Mouse (Mus musculus): Measurements from ENCODE around the gene Mast1. TPM values are rescaled to one million over a fixed set of nuclear protein-coding genes. Genes with fewer than 3 reads are reported as not detected.
A peak's percentile ranks its signal among the peaks of the same experiment; 100 is the strongest.

Gene Mast1
- total and polyA plus RNA-seq, 3 experiments, result 0.16 to 0.27 TPM; not detected in 1

- Histone ChIP-seq H3K4me1 (ENCODE audit: insufficient read depth, low read depth, low read length) (peaks cover 20% of the 10 kb centered on the region), H3K27me3 (ENCODE audit: insufficient read depth, low read length) (peaks cover 46% of the 10 kb centered on the region), H3K4me3 (ENCODE audit: low read depth, low read length) (no peak overlapping the region), H3K9me3 (replicated peaks) (0 out of 2 replicates have a peak, but pooled peaks cover 5% of the 10 kb centered on the region), H3K36me3 (replicated peaks) (no peaks in the 10 kb centered on the region)
- TF ChIP-seq TAL1 (conservative IDR thresholded peaks at IDR 0.05; ENCODE audit: low read depth, low read length) (no peak), GATA1 (IDR thresholded peaks at IDR 0.05; ENCODE audit: borderline replicate concordance, low read length) (no peak), POLR2AphosphoS5 (IDR thresholded peaks at IDR 0.05; ENCODE audit: insufficient replicate concordance, low read depth, low read length) (no peak), GATA2 (IDR thresholded peaks at IDR 0.05; ENCODE audit: borderline replicate concordance, low read depth, low read length) (no peak), CTCF (IDR thresholded peaks at IDR 0.05; ENCODE audit: low read depth, low read length) (no peak)
- DNase-seq (ENCODE audit: low spot score) (no peak), ATAC-seq (ENCODE audit: extremely low read depth, insufficient number of reproducible peaks, low FRiP score, poor library complexity, severe bottlenecking) (no peak)
Measured at GRCm38 (mm10) chr8:84944478-84945160, 7.5 kb upstream of the Mast1 start.

DNA sequence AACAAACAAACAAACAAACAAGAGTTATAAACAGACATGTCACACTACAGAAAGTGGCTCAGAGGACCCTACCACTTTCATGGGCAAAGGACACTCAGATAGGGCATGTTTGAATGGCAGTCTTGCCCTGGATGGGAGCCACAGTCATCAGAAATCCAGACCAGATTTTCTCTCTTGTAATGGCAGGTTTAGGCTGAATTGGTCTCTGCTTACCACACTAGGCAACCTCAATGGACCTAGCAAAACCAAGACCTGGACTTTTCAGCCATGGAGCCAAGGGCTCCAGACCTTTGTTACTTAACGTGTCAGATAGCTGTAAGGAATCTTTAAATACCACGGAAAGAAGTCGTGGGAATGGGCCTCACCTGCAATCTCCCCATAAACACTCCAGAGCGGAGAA is 6.5 kb upstream of the Mast1 start:
- Histone ChIP-seq H3K4me3 (ENCODE audit: low read depth, low read length) (no peak overlapping the region), H3K36me3 (replicated peaks) (no peaks in the 10 kb centered on the region), H3K27me3 (ENCODE audit: insufficient read depth, low read length) (peaks cover 46% of the 10 kb centered on the region), H3K4me1 (ENCODE audit: insufficient read depth, low read depth, low read length) (peaks cover 20% of the 10 kb centered on the region), H3K9me3 (replicated peaks) (0 out of 2 replicates have a peak, but pooled peaks cover 5% of the 10 kb centered on the region)
- no peak for DNase-seq (ENCODE audit: low spot score)
- TF ChIP-seq CTCF (IDR thresholded peaks at IDR 0.05; ENCODE audit: low read depth, low read length) (no peak), POLR2AphosphoS5 (IDR thresholded peaks at IDR 0.05; ENCODE audit: insufficient replicate concordance, low read depth, low read length) (no peak), GATA1 (IDR thresholded peaks at IDR 0.05; ENCODE audit: borderline replicate concordance, low read length) (no peak), GATA2 (IDR thresholded peaks at IDR 0.05; ENCODE audit: borderline replicate concordance, low read depth, low read length) (no peak), TAL1 (conservative IDR thresholded peaks at IDR 0.05; ENCODE audit: low read depth, low read length) (no peak)
- ATAC-seq (ENCODE audit: extremely low read depth, insufficient number of reproducible peaks, low FRiP score, poor library complexity, severe bottlenecking), result no peak

DNA sequence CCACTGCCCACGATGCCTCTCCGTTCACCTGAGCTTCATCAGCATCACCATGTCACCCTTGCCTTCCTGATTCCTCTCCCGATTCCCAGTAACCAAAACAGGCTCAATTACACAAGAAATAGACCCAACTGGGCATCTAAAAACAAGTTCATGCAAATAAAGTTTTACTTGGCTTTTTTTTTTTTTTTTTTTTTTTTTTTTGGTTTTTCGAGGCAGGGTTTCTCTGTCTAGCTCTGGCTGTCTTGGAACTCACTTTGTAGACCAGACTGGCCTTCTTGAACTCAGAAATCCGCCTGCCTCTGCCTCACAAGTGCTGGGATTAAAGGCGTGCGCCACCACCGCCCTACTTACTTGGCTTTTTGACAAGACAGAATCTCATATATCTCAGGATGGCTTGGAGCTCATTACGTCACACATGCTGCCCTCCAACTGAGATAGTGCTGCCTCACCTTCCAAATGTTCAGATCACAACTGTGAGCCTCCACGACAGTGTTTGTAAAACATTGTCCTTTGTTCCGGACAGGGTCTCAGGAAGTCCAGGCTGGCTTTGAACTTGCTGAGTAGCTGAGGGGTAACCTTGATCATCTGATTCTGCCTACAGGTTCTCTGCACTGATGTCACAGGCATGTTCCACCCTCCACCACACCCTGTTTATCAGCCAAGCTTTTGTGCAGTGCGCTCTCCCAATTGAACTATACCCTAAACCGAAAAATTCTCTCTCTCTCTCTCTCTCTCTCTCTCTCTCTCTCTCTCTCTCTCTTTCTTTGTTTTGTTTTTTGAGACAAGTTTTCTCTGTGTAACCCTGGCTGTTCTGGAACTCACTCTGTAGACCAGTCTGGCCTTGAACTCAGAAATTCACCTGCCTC is 694 bp upstream of the Mast1 start:
- TF ChIP-seq GATA1 (IDR thresholded peaks at IDR 0.05; ENCODE audit: borderline replicate concordance, low read length), result no peak
- TF ChIP-seq GATA2 (IDR thresholded peaks at IDR 0.05; ENCODE audit: borderline replicate concordance, low read depth, low read length), result no peak
- TF ChIP-seq TAL1 (conservative IDR thresholded peaks at IDR 0.05; ENCODE audit: low read depth, low read length), result no peak
- no peak for TF ChIP-seq CTCF (IDR thresholded peaks at IDR 0.05; ENCODE audit: low read depth, low read length)
- TF ChIP-seq POLR2AphosphoS5 (IDR thresholded peaks at IDR 0.05; ENCODE audit: insufficient replicate concordance, low read depth, low read length), result no peak
- ATAC-seq (ENCODE audit: extremely low read depth, insufficient number of reproducible peaks, low FRiP score, poor library complexity, severe bottlenecking), result no peak
- Histone ChIP-seq H3K4me3 (ENCODE audit: low read depth, low read length) (peak overlapping the region; percentile 56; the same call in 1 of the 2 replicates), H3K9me3 (replicated peaks) (no peaks in the 10 kb centered on the region), H3K36me3 (replicated peaks) (no peaks in the 10 kb centered on the region), H3K4me1 (ENCODE audit: insufficient read depth, low read depth, low read length) (peaks cover 24% of the 10 kb centered on the region), H3K27me3 (ENCODE audit: insufficient read depth, low read length) (peaks cover 59% of the 10 kb centered on the region)
- no peak for DNase-seq (ENCODE audit: low spot score)

GRCm38 (mm10) chr8:84936041-84936961 is 858 bp downstream of the Mast1 start:
- Histone ChIP-seq H3K4me1 (ENCODE audit: insufficient read depth, low read depth, low read length) (peaks cover 24% of the 10 kb centered on the region), H3K4me3 (ENCODE audit: low read depth, low read length) (no peak overlapping the region), H3K27me3 (ENCODE audit: insufficient read depth, low read length) (peaks cover 64% of the 10 kb centered on the region), H3K36me3 (replicated peaks) (no peaks in the 10 kb centered on the region), H3K9me3 (replicated peaks) (no peaks in the 10 kb centered on the region)
- no peak for TF ChIP-seq POLR2AphosphoS5 (IDR thresholded peaks at IDR 0.05; ENCODE audit: insufficient replicate concordance, low read depth, low read length)
- TF ChIP-seq TAL1 (conservative IDR thresholded peaks at IDR 0.05; ENCODE audit: low read depth, low read length), result no peak
- TF ChIP-seq CTCF (IDR thresholded peaks at IDR 0.05; ENCODE audit: low read depth, low read length), result no peak
- TF ChIP-seq GATA2 (IDR thresholded peaks at IDR 0.05; ENCODE audit: borderline replicate concordance, low read depth, low read length), result no peak
- no peak for TF ChIP-seq GATA1 (IDR thresholded peaks at IDR 0.05; ENCODE audit: borderline replicate concordance, low read length)
- ATAC-seq (ENCODE audit: extremely low read depth, insufficient number of reproducible peaks, low FRiP score, poor library complexity, severe bottlenecking), result no peak
- no peak for DNase-seq (ENCODE audit: low spot score)

DNA sequence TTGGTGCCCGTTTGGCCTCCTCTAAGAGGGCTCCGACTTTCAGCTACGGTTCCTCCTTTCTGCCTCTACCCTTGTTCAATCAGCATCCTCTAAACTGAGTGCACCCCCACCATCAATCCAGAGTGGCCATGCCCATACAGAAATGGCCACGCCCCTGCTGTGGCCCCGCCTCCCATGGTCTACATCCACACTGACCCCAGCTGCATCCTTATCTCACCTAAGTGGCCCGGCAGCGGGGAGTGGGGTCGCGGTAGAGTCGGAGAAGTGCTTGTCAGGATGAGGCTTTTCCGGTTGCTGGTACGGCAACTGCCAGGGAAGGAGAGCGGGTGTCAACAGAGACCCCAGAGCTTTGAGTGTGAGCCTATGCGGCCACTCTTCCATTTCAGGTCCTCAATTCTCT is 1.7 kb downstream of the Mast1 start:
- no peak for TF ChIP-seq POLR2AphosphoS5 (IDR thresholded peaks at IDR 0.05; ENCODE audit: insufficient replicate concordance, low read depth, low read length)
- TF ChIP-seq CTCF (IDR thresholded peaks at IDR 0.05; ENCODE audit: low read depth, low read length), result no peak
- no peak for TF ChIP-seq GATA1 (IDR thresholded peaks at IDR 0.05; ENCODE audit: borderline replicate concordance, low read length)
- no peak for TF ChIP-seq TAL1 (conservative IDR thresholded peaks at IDR 0.05; ENCODE audit: low read depth, low read length)
- no peak for TF ChIP-seq GATA2 (IDR thresholded peaks at IDR 0.05; ENCODE audit: borderline replicate concordance, low read depth, low read length)
- H3K27me3 ChIP-seq (ENCODE audit: insufficient read depth, low read length), result peaks cover 62% of the 10 kb centered on the region
- H3K4me1 ChIP-seq (ENCODE audit: insufficient read depth, low read depth, low read length), result peaks cover 24% of the 10 kb centered on the region
- no peaks in the 10 kb centered on the region for H3K36me3 ChIP-seq (replicated peaks)
- ATAC-seq (ENCODE audit: extremely low read depth, insufficient number of reproducible peaks, low FRiP score, poor library complexity, severe bottlenecking) (no peak), DNase-seq (ENCODE audit: low spot score) (no peak)
- no peak overlapping the region for H3K4me3 ChIP-seq (ENCODE audit: low read depth, low read length)
- no peaks in the 10 kb centered on the region for H3K9me3 ChIP-seq (replicated peaks)

All from G1E (cell line).